Mouse (Mus musculus) G1E (cell line): ENCODE data around the gene Dact3.

Source experiments
- CTCF ChIP-seq: IDR thresholded peaks from 2 replicates; pipeline ENCODE4 v1.5.1; 2012; ENCODE audit warnings: low read depth, low read length, inconsistent platforms, mixed read lengths
- GATA1 ChIP-seq: IDR thresholded peaks from 2 replicates; pipeline ENCODE4 v1.6.1; 2012; ENCODE audit warnings: borderline replicate concordance, low read length, inconsistent platforms, mixed read lengths
- GATA2 ChIP-seq: IDR thresholded peaks from 2 replicates; pipeline ENCODE4 v1.6.1; 2012; ENCODE audit warnings: low read depth, low read length, inconsistent platforms, borderline replicate concordance
- POLR2AphosphoS5 ChIP-seq: IDR thresholded peaks from 2 replicates; pipeline ENCODE4 v1.6.1; 2012; ENCODE audit warnings: low read depth, low read length, inconsistent platforms; ENCODE audit not compliant: insufficient replicate concordance
- TAL1 ChIP-seq: conservative IDR thresholded peaks from 2 replicates; pipeline ENCODE4 v1.6.1; 2012; ENCODE audit warnings: low read depth, low read length, inconsistent platforms, mixed read lengths

- TF ChIP-seq CTCF (no peak), GATA1 (no peak), TAL1 (no peak), POLR2AphosphoS5 (no peak), GATA2 (no peak)
Observed at GRCm38 (mm10) chr7:16895511-16895910, 20.4 kb downstream of the Dact3 start.
